Mouse (Mus musculus) urinary bladder, adult 2 months (tissue): Measurements from ENCODE around the gene Gm10447. TPM values are rescaled to one million over a fixed set of nuclear protein-coding genes. Genes with fewer than 3 reads are reported as not detected.
A peak's percentile ranks its signal among the peaks of the same experiment; 100 is the strongest.

ENCODE experiments used
- DNase-seq: peaks from one replicate; pipeline ENCODE4 v3.0.0; 2022; ENCODE audit warnings: low spot score
- polyA plus RNA-seq: library from polyadenylated mRNA; depleted of rRNA; stranded (reverse); fragments of >200 nt; gene quantifications from 2 replicates; pipeline ENCODE4 v1.2.3, GENCODE M21; 2012

The Gm10447 gene
- polyA plus RNA-seq, 1 experiment: 2.9 TPM

DNA sequence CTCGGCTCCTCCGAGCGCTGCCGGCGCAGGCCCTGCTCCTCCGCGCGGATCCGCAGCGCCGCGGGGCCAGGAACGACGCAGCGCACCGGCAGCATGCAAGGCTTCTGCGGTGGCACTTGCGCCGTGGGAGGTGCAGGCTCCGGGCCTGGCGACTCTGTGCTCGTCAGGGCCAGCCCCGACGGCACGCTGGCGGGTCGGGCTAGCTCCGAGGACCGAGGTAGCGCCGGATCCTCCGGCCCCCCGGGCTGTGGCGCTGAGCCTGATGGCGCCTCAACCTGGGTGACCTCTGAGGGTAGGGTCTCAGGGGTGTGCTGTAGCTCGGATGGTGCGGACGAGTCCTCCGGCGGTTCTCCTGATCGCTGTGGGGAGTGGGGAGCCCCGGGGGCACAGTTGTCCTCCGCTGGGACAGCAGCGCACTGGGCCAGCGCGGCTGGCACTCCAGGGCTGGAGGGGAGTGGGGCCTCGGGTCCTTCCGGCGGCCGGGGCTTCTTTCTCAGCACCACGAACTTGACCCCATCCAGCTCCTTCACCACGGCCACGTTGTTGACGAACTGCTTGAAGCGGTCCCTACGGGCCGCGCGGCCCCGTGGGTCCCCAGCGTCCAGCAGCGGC is 22.4 kb upstream of the Gm10447 start:
- no peak for DNase-seq

DNA sequence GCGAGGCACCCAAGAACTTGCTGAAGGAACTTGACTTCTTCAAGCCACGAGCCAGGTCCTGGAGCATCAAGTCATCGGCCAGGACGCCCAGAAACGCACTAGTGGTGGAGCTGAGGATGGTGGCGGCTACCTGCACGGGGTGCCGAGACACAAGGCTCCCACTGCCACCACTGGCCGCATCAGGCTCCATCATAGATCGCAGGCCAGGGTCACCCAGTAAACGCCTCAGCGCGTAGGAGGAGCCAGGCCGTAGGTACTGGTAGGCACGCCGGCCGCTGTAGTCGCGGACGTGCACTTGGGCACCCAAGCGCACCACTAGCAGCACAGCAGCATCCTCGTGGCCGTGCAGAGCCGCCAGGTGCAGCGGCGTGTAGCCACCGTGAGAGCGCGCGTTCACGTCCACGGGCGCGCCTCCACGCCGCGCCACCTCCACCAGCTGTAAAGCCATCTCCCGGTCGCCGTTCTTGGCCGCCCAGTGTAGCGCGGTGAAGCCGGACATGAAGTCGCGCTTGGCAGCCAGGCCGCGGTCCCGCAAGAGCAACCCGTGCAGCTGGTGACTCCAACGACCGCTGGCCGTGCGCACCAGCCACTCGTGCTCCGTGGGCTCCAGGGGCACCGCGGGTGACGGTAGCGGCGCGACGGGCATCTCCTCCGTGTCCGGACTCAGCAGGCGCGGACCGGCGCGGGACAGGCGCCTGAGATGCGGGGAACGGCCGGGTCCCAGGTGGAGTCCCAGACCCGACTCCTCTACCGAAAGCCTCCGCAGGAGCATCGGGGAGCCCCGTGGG is 21.7 kb upstream of the Gm10447 start:
- DNase-seq: no peak

DNA sequence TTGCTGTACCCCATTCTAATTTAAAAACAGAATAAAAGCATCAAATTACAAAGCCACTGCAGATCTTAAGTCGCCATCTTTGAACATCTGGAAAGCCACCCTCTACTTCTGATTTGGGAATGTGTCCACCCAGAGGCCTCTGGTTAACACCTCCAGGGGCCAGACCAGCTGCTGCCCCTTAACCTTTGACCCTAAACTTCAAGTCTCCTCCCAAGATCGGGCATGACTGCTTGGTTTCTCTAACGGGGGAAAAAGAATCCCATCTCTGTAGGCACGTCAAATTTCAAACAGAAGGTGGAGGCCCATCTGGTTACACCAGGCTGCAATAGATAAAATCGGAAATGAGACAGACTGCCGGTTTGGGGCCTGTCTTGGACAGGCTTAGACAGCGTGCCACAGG is 20.9 kb upstream of the Gm10447 start:
- DNase-seq: no peak

DNA sequence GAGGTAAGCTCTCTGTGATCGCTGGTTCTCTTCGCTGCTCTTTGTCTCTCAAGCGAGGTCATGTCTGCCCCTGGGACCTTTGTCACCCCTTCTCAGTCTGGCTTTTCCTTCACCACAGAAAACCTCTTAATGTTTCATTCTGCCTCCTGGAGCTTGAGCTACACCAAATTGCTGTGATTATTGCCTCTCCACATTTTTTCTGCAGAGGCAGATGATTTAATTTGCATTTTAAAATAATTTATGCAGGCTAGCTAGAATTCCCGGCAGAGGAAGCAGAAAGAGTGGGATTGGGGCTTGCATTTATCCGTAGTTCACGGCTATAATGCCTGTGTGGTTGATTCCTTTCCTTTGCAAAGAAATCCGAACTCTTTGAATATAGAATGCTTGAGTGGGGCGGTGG is 18.7 kb upstream of the Gm10447 start:
- no peak for DNase-seq

DNA sequence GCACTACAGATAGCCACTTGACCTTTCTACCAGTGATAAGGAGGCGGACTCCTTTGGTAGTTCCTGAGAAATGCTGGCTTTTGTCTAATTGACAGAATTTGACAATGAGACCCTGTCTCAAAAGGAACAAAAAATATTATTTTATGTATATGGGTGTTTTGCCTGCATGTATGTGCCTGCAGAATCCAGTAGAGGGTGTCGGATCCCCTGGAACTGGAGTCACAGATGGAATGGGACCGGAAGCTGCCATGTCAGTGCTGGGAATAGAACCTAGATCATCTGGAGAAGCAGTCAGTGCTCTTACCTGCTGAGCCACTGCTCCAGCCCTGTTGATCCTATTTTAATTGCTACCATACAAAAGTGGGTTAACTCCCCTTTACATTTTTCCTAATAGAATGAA is 15.8 kb upstream of the Gm10447 start:
- no peak for DNase-seq

DNA sequence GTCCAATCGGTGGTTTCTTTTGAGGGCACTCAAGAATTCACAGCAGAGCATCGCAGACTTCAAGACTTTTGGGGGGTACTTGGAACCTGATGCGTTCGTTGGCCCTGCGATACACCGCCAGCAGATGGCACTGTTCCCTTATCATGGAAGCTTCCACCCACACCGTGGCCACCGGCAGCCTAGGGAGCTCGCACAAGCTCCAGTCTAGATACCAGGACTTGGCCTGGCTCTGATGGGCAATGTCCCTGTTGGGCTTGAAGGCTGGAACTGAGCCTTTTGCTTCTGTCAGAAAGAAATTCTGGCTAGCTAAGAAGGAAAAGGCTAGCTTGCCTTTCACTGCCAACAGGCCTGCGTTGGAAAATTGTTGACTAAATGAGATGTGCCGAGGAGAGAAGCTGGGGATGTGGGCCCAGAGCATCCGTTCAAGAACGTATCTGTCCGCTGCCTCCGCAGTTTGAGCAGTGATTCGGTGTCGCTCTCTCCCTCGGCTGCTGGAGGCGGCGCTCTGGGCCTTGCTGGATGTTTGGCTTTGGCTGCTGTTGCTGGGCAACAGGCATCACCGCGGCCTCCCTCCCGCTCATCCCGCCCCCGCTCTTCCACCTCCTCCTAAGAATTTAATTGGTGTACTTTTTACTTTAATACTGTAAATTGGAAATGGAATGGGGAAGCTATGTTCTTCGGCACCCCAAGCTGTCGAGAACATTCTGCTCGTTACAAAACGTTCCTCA is 13.2 kb upstream of the Gm10447 start, which contains the start of gene Gm9837:
Gene Gm9837 (minus strand): TSS at position 512 of the 728 bp plus-strand sequence.
- DNase-seq: peak; percentile 77

DNA sequence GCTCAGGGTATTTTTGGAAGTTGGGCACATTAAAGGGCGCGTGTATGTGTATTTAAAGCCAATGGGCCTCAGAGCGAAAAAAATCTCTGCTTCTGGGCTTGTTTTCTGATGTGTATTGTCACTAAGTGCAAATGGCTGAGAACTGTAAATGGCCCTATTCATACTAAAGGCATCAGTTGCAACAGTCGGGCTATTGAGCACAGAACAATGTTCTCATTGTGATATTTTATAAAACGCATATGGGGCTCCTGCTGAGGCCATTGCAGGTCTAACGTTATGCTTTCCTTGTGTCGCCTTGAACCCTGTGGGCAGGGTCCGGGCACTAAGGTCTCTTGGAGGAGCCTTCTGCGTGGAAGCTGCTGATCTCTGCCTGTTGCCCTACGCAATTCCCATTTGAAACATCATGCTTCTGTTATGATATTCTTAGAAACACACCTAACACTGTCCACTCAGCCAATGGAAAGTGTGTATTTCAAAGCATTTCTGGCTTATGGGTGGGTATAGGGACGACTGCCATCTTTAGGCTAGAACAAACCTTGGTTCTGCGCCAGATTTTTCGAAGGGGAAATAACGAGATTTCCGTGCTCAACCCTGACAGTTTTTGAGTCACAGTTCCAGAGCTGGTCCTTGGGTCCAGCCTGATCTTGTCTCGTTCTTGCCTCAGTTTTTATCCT is 12.5 kb upstream of the Gm10447 start:
- DNase-seq: no peak

DNA sequence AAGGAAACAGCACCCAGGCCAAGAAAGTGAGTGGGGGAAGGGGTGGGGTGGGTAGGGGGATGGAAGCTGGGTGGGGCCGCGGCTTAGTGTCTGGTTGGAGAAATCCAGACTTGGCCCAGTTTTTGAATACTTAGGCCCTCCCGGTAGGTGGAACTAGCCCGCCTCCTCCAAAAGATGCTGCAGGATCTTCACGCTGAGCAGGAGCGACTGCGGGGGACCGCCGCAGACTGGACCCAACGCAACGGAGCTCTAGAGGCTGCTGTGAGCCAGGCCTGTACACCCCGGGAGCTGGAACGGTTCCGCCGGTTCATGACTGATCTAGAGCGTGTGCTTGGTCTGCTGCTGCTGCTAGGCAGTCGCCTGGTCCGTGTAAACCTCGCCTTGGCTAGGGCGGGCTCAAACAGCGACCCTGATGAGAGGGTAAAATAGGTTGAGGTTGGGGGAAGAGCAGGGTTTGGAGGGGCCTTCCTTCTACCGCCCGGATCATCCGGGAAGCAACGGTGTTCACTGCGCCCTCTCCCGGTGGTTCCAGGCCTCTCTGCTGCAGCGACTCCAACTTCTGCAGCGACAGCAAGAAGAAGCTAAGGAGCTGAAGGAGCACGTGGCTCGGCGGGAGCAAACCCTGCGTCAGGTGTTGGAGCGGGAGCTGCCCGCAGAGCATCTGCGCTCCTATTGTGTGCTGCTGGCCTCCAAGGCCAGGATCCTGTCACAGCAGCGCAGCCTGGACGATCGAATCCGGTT is 9.5 kb upstream of the Gm10447 start:
- peak; percentile 64 for DNase-seq

DNA sequence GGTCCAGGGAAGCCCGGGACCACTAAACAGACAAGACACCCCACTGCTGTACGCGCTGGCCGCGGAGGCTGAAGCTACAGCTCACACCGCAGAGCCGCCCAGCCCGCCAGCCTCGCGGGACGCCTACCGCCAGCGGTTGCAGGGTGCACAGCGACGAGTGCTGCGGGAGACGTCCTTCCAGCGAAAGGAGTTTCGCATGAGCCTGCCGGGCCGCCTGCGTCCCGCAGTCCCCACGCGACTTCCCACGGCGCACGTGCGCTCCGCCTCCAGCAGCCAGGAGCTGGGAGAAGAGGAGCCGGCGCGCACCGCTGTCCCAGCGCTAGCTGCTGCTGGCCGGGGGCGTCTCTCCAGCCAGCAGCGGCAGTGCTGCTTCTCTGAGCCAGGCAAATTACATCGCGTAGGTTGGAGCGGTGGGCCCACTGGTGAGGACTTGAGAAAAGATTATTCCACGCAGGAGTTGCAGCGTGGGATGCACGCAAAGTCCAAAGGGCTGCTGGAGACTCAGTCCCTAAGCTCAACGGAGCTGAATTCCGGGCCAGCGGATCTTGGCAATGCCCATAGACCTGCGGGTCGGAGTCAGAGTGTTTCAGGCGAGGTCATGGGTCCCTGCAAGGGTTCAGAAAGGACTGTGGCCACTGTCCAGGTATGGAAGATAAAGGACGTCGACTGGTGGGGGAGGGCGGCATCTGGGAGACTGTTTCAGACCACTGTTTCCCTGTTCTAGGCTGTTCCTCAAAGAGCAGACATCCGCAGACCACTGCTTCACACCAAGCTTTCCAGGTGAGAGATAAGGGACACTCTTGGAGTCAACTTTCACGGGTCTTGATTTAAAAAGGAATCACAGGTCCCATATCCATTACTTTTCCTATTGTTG is 6.9 kb upstream of the Gm10447 start:
- DNase-seq: no peak

DNA sequence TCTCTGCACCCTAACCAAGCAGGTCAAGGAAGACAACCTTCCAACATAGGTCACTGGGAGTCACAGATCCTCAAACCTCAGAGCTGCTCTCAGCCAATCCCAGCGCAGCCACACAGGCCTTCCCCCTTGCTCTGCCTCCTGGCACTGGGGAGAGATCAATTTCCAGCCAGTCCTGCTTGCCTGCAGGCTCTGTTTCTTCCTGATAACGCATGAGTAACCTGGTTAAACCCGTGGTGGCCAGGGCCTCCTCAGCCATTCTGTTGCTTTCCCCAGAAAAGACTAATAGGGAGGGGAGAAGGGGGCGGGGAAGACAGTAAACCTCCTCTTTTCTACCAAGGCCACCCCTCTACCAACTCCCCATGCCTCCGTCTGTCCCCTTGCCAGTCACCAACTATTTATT is 4.8 kb upstream of the Gm10447 start:
- DNase-seq: no peak

DNA sequence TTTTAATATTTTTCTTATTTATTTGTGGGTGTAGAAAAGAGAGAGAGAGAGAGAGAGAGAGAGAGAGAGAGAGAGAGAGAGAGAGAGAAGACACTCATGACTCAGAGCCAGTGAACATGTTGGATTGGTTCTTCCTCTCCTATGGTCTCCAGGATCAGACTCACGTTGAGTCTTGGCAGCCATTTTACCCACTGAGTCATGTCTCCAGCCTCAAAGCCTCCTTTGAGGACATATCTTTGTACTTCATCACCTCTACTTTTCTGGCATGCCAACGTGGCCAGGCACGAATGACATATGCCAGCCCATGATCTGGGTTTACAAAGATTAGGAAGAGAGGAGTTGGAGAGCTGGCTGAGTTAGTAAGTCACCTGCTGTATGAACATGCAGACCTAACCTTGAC is 3.3 kb upstream of the Gm10447 start:
- DNase-seq: no peak

DNA sequence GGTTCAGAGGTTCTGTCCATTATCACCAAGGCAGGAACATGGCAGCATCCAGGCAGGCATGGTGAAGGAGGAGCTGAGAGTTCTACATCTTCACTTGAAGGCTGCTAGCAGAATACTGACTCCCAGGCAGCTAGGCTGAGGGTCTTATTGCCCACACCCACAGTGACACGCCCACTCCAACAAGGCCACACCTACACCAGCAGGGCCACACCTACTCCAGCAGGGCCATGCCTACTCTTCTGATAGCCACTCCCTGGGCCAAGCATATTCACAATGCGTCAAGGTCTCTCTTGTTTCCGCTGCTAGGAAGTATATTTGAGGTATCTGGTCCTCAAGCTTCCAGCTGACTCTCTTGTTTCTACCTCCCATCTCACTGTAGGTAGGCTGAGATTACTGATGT is 2.1 kb upstream of the Gm10447 start:
- no peak for DNase-seq

DNA sequence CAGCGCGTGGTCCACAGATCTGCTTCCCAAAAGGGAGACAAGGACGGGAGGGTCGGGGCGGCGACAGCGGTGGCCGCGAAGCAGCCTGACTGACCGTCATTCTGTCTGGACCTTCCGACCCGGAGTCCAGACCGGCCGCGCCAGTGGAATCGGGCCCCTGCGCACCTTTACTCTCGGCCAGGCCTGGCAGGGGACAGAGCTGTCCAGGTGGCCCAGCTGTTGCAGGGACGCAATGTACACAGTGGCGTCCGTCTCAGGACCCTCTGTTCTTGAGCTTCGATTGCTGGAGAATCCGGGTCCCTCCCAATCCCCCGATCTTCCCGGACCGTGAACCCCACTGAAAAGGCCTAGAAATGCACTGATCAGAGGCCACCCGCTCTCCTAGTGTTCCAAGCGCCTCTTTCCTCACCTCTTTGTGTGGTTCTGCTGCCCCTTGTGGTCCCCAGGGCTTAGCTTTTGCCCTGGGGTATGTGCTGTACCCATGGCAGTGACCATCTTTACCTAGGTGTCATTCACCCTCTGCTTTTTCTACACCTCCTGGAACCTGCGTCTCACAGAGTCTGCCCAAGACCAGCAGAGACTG is 553 bp upstream of the Gm10447 start:
- no peak for DNase-seq

DNA sequence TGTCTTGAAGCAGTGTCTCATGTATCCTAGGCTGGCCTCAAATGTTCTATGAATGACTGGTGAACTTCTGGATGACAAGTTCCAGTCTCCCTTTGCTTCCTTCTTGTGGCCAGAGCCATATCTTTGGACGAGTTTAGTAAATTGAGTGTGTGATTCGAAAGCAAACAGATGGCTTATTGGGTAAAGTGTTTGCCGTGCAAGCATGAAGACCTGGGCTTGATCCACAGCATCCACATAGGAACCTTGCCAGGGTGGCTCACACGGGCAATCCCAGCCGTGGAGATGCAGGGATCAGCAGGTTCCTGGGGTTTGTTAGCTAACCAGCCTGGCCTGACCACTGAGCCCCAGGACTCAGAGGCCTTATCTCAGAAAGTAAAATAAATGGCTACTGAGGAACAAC is 3.9 kb downstream of the Gm10447 start:
- no peak for DNase-seq

DNA sequence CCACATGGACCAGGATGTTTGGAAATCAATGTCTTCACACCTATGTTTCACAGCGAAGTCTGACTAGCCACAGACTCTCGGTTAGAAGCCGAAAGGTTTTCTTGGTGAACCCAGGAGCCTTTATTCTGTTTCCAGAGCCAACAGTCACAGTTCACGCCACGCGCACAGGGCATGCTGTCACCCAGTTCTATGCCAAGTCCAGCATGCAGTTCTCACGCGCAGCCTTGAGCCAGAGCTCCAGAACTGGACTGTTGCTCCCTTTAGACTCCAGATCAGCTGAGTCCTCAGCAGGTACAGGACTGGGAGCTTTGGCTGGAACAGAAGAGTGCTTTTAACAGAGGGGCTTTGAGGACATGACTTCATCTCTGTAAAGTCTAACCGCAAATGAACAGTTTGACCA is 4.5 kb downstream of the Gm10447 start:
- DNase-seq: no peak

DNA sequence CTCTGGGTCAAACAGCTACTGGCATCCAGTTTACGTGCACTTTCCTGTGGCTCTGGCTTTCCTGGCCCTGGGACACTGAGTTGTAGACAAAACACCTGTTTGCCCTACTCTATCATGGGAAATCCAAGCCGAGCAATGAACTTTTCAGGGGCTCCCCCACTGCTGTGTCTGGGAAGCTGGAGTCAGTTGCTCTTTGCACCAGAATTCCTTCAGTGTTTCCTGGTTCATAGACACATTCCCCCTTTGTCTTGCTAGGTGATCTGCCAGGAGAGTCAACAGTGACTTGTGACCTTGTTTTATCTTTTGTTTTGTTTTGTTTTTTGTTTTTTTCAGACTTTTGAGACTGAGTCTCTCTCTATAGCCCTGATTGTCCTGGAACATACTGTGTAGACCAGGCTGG is 5.5 kb downstream of the Gm10447 start:
- DNase-seq: no peak

DNA sequence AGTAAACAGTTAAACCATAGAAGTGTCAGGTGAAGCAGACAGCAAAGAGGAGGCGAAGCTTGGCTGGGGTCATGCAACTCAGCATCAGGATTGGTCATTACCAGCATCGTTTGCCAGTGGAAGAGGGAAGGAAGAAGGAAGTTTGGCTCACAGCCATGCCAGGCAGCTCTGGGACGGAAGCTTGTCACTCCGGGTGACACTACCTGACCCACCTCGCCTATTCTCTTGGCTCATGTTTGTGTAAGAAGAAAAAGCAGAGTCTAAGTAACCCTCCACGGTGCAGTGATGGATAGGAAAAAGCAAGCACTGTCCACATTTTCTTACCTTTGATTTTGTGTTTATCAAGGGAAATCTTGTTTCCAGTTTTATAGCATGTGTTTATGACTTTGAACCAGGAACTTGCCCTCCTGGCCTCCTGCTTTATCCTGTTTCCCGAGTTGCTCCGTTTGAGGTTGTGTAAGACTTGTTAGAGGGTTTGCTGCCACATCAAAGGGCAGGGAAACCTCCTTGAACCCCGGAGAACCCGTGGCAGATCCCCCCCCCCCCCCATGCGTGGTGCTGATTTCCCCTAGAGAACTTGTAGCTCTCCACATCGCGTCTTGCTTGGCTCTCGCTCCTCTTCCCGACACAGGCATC is 6.7 kb downstream of the Gm10447 start:
- DNase-seq: no peak

DNA sequence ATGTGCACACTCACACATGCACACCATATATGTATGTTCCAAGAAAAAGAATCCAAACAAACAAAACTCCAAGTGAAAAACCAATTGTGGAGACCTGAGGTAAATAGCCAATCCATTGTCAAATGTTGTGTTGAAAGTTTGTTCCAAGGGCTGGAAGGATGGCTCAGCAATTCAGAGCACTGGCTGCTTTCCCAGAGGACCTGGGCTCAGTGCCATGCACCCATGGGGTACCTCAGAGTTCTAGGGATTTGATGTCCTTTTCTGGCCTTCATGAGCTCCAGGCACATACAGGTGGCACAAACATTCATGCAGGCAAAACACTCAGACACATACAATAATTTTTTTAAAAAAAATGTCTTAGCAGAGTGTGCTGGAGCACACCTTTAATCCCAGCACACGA is 8.4 kb downstream of the Gm10447 start:
- DNase-seq: no peak

DNA sequence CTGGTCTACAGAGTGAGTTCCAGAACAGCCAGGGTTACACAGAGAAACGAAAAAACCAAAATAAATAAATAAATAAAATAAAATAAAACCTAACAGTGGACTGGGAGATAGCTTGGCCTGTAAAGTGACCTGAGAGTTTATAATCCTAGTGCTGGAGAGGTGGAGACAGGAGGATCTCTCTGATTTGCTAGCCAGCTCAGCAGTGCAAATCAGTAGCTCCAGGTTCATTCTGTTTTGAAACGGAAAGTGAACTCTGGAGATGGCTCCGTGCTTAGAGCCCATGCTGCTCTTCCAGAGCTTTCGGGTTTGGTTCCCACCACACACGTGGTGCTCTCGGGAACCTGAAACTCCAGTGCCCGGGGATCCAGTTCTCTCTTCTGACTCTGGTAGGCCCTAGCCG is 8.9 kb downstream of the Gm10447 start:
- no peak for DNase-seq

DNA sequence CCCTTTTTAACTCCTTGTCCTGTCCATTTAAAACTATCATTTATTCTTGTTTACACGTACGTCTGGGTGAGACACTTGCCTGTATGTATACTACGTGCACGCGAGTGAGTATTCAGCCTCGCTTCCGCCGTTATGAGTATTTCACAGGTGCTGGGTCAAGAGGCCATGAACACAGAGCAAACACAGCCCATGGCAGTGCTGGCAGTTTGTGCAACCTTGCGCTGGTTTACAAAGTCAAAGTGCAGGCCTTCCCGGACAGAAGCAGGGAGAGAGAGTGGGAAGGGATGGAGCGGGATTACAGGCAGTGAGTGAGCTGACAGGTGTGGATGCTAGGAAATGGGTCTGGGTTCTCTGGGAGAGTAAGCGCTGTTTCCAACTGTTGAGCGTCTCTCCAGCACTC is 10.7 kb downstream of the Gm10447 start:
- no peak for DNase-seq
